Mouse (Mus musculus) limb, embryonic 14.5 days (tissue): ENCODE measurements around the gene Gabarap. TPM values are rescaled to one million over a fixed set of nuclear protein-coding genes. Genes with fewer than 3 reads are reported as not detected.
"Not testable (repeated sequence)": the region's sequence is repeated elsewhere in the genome, so short reads cannot be mapped to it uniquely, and the experiment has no call there.

Experiments used
- ATAC-seq: fragments of 200-750 bp; cut with Nextera tagmentation; 2 replicates; pipeline ENCODE4 v1.8.0; 2017; ENCODE audit warnings: low read depth, moderate number of reproducible peaks, moderate TSS enrichment; ENCODE audit not compliant: low FRiP score
- DNase-seq: peaks from one replicate; pipeline ENCODE4 v3.0.0-alpha.2; 2015; ENCODE audit warnings: low spot score
- H3K27ac ChIP-seq: fragments of 300-500 bp; sonication (generic); replicated peaks from 2 replicates; pipeline ENCODE4 v1.5.1; 2014; ENCODE audit warnings: low read depth, mild to moderate bottlenecking, low read length, moderate library complexity, mixed read lengths
- H3K27me3 ChIP-seq: fragments of 300-500 bp; sonication (generic); 2 replicates; pipeline ENCODE4 v1.6.1; 2014; ENCODE audit warnings: low read length, mixed read lengths; ENCODE audit not compliant: control insufficient read depth, insufficient read depth
- H3K36me3 ChIP-seq: fragments of 300-500 bp; sonication (generic); 2 replicates; pipeline ENCODE4 v1.6.1; 2014; ENCODE audit warnings: mild to moderate bottlenecking, low read length, moderate library complexity, mixed read lengths; ENCODE audit not compliant: control insufficient read depth, insufficient read depth
- H3K4me1 ChIP-seq: fragments of 300-500 bp; sonication (generic); 2 replicates; pipeline ENCODE4 v1.6.1; 2014; ENCODE audit warnings: antibody characterized with exemption, low read length, mixed read lengths; ENCODE audit not compliant: control insufficient read depth, insufficient read depth
- H3K4me2 ChIP-seq: fragments of 300-500 bp; sonication (generic); replicated peaks from 2 replicates; pipeline ENCODE4 v1.6.1; 2014; ENCODE audit warnings: low read depth, mild to moderate bottlenecking, low read length, moderate library complexity; ENCODE audit not compliant: severe bottlenecking
- H3K4me3 ChIP-seq: fragments of 300-500 bp; sonication (generic); replicated peaks from 2 replicates; pipeline ENCODE4 v1.5.1; 2014; ENCODE audit warnings: low read length
- H3K9ac ChIP-seq: fragments of 300-500 bp; sonication (generic); 2 replicates; pipeline ENCODE4 v1.6.1; 2014; ENCODE audit warnings: mild to moderate bottlenecking, low read depth, low read length, moderate library complexity; ENCODE audit not compliant: severe bottlenecking
- H3K9me3 ChIP-seq: fragments of 300-500 bp; sonication (generic); 2 replicates; pipeline ENCODE4 v1.6.1; 2016; ENCODE audit warnings: low read length; ENCODE audit not compliant: control insufficient read depth
- POLR2A ChIP-seq: fragments of 200-500 bp; IDR thresholded peaks from 2 replicates; pipeline ENCODE4 v1.8.0; 2012; ENCODE audit warnings: inconsistent platforms, mild to moderate bottlenecking, moderate library complexity, borderline replicate concordance; ENCODE audit not compliant: insufficient read depth, insufficient read length; ENCODE audit errors: extremely low read depth
- WGBS: fragments of 180-500 bp; shearing (Covaris S2); extraction: QIAGEN DNeasy Blood & Tissue Kit; methylation state at CpG from one replicate; pipeline ENCODE4 v1.1.7; 2014; 5-methylcytosine and 5-hydroxymethylcytosine counted together
- polyA plus RNA-seq, 2 experiments: library from polyadenylated mRNA; depleted of rRNA in 1 of 2; stranded (reverse) in 1 of 2; unstranded in 1 of 2; fragments of >200 nt; fragmentation: Nextera tagmentation in 1 of 2; extraction: Ambion mirVana in 1 of 2; gene quantifications; 2 replicates each; pipeline versions ENCODE4 v1.2.1 to v1.2.3; 2012 to 2014

Gabarap gene
- polyA plus RNA-seq, 2 experiments = 431 to 574 TPM

- Histone ChIP-seq H3K4me1 (peaks cover 18% of the 10 kb centered on the region), H3K4me2 (no peak overlapping the region), H3K9ac (no peak overlapping the region), H3K27ac (no peak overlapping the region), H3K36me3 (peaks cover 60% of the 10 kb centered on the region), H3K27me3 (no peaks in the 10 kb centered on the region), H3K4me3 (no peak overlapping the region), H3K9me3 (no peaks in the 10 kb centered on the region)
- DNase-seq = no peak
- 86% methylated on average over 9 of the region's 9 CpGs for WGBS
- ATAC-seq = no peak
- no peak for TF ChIP-seq POLR2A
Observed at GRCm38 (mm10) chr11:70012931-70013330, 22.0 kb downstream of the Gabarap start.

- ATAC-seq (no peak), DNase-seq (no peak)
- H3K27me3 ChIP-seq = no peaks in the 10 kb centered on the region
- TF ChIP-seq POLR2A = no peak
- H3K9me3 ChIP-seq = no peaks in the 10 kb centered on the region
- no peak overlapping the region for H3K27ac ChIP-seq
- peaks cover 20% of the 10 kb centered on the region for H3K4me1 ChIP-seq
- peaks cover 55% of the 10 kb centered on the region for H3K36me3 ChIP-seq
- H3K4me2 ChIP-seq = no peak overlapping the region
- WGBS = 90% methylated on average over 3 of the region's 3 CpGs
- no peak overlapping the region for H3K9ac ChIP-seq
- no peak overlapping the region for H3K4me3 ChIP-seq
Observed at GRCm38 (mm10) chr11:70013408-70013807, 22.5 kb downstream of the Gabarap start.

- Histone ChIP-seq H3K9ac (no peak overlapping the region), H3K27me3 (no peaks in the 10 kb centered on the region), H3K36me3 (peaks cover 48% of the 10 kb centered on the region), H3K27ac (no peak overlapping the region), H3K4me2 (no peak overlapping the region; the same call in 1 of the 2 replicates), H3K4me1 (peaks cover 23% of the 10 kb centered on the region), H3K9me3 (no peaks in the 10 kb centered on the region), H3K4me3 (no peak overlapping the region)
- ATAC-seq (no peak), DNase-seq (no peak)
- 58% methylated on average over 5 of the region's 5 CpGs for WGBS
- no peak for TF ChIP-seq POLR2A
Observed at GRCm38 (mm10) chr11:70014051-70014450, 23.1 kb downstream of the Gabarap start.

GRCm38 (mm10) chr11:70014880-70015558 is 24.1 kb downstream of the Gabarap start, which contains the start of gene Acadvl:
TSS of gene Acadvl (minus strand) at chr11:70015411.
- peak; percentile 78 for DNase-seq
- Histone ChIP-seq H3K36me3 (peaks cover 39% of the 10 kb centered on the region), H3K9ac (peak within 1 kb of the TSS; percentile 71), H3K4me2 (peak within 1 kb of the TSS; percentile 85), H3K27me3 (no peaks in the 10 kb centered on the region), H3K27ac (peak within 1 kb of the TSS; percentile 53), H3K9me3 (no peaks in the 10 kb centered on the region), H3K4me1 (peaks cover 32% of the 10 kb centered on the region), H3K4me3 (peak within 1 kb of the TSS; percentile 55)
- ATAC-seq = peak; percentile 77
- TF ChIP-seq POLR2A = no peak
- WGBS = under 1% methylated on average over 34 of the region's 35 CpGs

DNA sequence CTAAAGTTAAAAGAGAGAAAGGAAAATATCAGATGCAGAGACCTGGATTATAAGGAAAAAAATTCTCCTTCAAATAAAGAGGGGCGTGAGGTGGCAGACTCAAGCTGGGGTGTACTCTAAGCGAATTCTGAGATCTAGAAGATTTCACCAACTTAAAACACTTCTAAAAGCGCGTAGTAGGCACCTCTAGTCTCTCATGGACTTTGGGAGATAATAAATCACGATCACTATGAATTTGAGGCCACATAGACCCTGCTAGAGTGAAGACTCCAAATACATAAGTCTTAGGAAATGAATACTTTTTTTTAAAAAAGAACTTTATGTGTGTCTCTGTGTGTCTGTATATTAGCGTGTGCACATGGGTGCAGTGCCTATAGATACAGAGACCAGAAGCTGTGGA is 24.7 kb downstream of the Gabarap start:
- peaks cover 32% of the 10 kb centered on the region for H3K36me3 ChIP-seq
- H3K27ac ChIP-seq = no peak overlapping the region
- TF ChIP-seq POLR2A = no peak
- no peaks in the 10 kb centered on the region for H3K9me3 ChIP-seq
- peaks cover 38% of the 10 kb centered on the region for H3K4me1 ChIP-seq
- no peak overlapping the region for H3K9ac ChIP-seq
- no peak for DNase-seq
- no peaks in the 10 kb centered on the region for H3K27me3 ChIP-seq
- H3K4me3 ChIP-seq = peak overlapping the region; percentile 55; the same call in 1 of the 2 replicates
- peak overlapping the region; percentile 85 for H3K4me2 ChIP-seq
- WGBS = 72% methylated on average over 6 of the region's 6 CpGs
- ATAC-seq = no peak

DNA sequence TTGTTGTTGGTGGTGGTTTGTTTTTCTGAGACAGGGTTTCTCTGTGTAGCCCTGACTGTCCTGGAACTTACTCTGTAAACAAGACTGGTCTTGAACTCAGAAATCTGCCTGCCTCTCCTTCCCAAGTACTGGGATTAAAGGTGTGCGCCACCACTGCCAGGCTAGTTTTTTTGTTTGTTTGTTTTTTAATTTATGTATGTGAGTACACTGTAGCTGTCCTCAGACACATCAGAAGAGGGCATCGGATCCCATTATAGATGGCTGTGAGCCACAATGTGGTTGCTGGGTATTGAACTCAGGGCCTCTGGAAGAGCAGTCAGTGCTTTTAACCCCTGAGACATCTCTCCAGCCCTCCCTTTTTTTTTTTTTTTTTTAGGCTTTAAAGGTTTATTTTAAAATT is 25.2 kb downstream of the Gabarap start:
- not testable (repeated sequence) for H3K4me3 ChIP-seq, DNase-seq, ATAC-seq, H3K4me2 ChIP-seq, H3K27ac ChIP-seq, H3K27me3 ChIP-seq, H3K9ac ChIP-seq, H3K9me3 ChIP-seq
- H3K36me3 ChIP-seq = peaks cover 27% of the 10 kb centered on the region
- 87% methylated on average over 2 of the region's 2 CpGs for WGBS
- H3K4me1 ChIP-seq = peaks cover 41% of the 10 kb centered on the region
